7 mouse cellular contexts compared by ENCODE assay signal in genomic region chr14:55671833-55672740, GRCm38 (mm10). TPM values are rescaled to one million over a fixed set of nuclear protein-coding genes. Genes with fewer than 3 reads are reported as not detected.
DNase-seq lines count a peak whose midpoint lies in the region; ATAC-seq lines count a peak whose summit lies in the region.

Gene Gmpr2 (plus strand): TSS chr14:55671941.
Gene Nedd8 (minus strand): TSS chr14:55672124.

- intact Hi-C loops in gastrocnemius, postnatal 36 days (cut with DNase I) = no loop called here
- intact Hi-C loops in left cerebral cortex, postnatal 25 days (cut with DNase I) = loop anchor here (10.0 kb wide), 1 partner anchor 223 kb away; no protein-coding TSS in a partner anchor

- H3K9me3 ChIP-seq in intestine, embryonic 15.5 days = no peaks in the 10 kb centered on the region
- H3K9me3 ChIP-seq in midbrain, embryonic 10.5 days (replicated peaks) = no peaks in the 10 kb centered on the region

- peaks cover 15% of the 10 kb centered on the region for H3K36me3 ChIP-seq in intestine, embryonic 15.5 days
- H3K36me3 ChIP-seq in midbrain, embryonic 10.5 days = peaks cover 39% of the 10 kb centered on the region

- H3K27ac ChIP-seq in intestine, embryonic 15.5 days = peak within 1 kb of the TSS; percentile 75
- peak within 1 kb of the TSS; percentile 96 for H3K27ac ChIP-seq in midbrain, embryonic 10.5 days (replicated peaks)

- ATAC-seq in intestine, embryonic 15.5 days = peak; percentile 99

- H3K4me1 ChIP-seq in intestine, embryonic 15.5 days (replicated peaks) = peaks cover 17% of the 10 kb centered on the region; the same call in 1 of the 2 replicates
- H3K4me1 ChIP-seq in midbrain, embryonic 10.5 days = peaks cover 28% of the 10 kb centered on the region

- DNase-seq in adrenal gland, adult 2 months = peak; percentile 94
- peak; percentile 85 for DNase-seq in embryo, embryonic 11.5 days (ENCODE audit: low read depth, low spot score)
- DNase-seq in gastrocnemius, postnatal 36 days = peak; percentile 81 to 92
- DNase-seq in left cerebral cortex, postnatal 25 days (ENCODE audit: low spot score in 2 of 2) = peak; percentile 96 to 99
- DNase-seq in midbrain, embryonic 10.5 days (ENCODE audit: low spot score) = peak; percentile 92
- peak; percentile 76 for DNase-seq in right cerebral cortex, postnatal 4 days

- H3K27me3 ChIP-seq in intestine, embryonic 15.5 days (replicated peaks) = no peaks in the 10 kb centered on the region
- no peaks in the 10 kb centered on the region for H3K27me3 ChIP-seq in midbrain, embryonic 10.5 days (ENCODE audit: low read depth, poor library complexity, severe bottlenecking)

- WGBS in intestine, embryonic 15.5 days = under 1% methylated on average over 38 of the region's 38 CpGs
- WGBS in midbrain, embryonic 10.5 days = under 1% methylated on average over 38 of the region's 38 CpGs

- H3K9ac ChIP-seq in intestine, embryonic 15.5 days = peak within 1 kb of the TSS; percentile 73

- peak within 1 kb of the TSS; percentile 65 for H3K4me3 ChIP-seq in intestine, embryonic 15.5 days (replicated peaks)
- H3K4me3 ChIP-seq in midbrain, embryonic 10.5 days = peak within 1 kb of the TSS; percentile 82

- H3K4me2 ChIP-seq in intestine, embryonic 15.5 days (replicated peaks) = peak within 1 kb of the TSS; percentile 72

RNA-seq across cellular contexts. Expression of gene Gmpr2, which starts in this region (rescaled TPM):
- total RNA-seq in adrenal gland, adult 2 months (2021) = 10 to 100 TPM; 23.1 to 28.5 TPM
- polyA plus RNA-seq in adrenal gland, adult 2 months (2012; rRNA removed) = 10.0 and 12.4 TPM in 2 replicates
- total RNA-seq in gastrocnemius, postnatal 36 days (2021) = 1 to 10 TPM; 1.9 to 2.6 TPM
- 58.6 and 58.7 TPM in 2 replicates for polyA plus RNA-seq in intestine, embryonic 15.5 days (2015; fragmentation: Nextera tagmentation; extraction: Ambion mirVana)
- 10 to 100 TPM; 22.1 to 24.8 TPM for total RNA-seq in left cerebral cortex, postnatal 25 days (2021)
- 63.5 and 65.0 TPM in 2 replicates for polyA plus RNA-seq in midbrain, embryonic 10.5 days (2016; fragmentation: Nextera tagmentation; extraction: Ambion mirVana)

RNA-seq across cellular contexts. Expression of gene Nedd8, which starts in this region (rescaled TPM):
- total RNA-seq in adrenal gland, adult 2 months (2021) = 100 to 1,000 TPM; 352 to 392 TPM
- 214 and 281 TPM in 2 replicates for polyA plus RNA-seq in adrenal gland, adult 2 months (2012; rRNA removed)
- total RNA-seq in gastrocnemius, postnatal 36 days (2021) = 100 to 1,000 TPM; 174 to 184 TPM
- 510 and 527 TPM in 2 replicates for polyA plus RNA-seq in intestine, embryonic 15.5 days (2015; fragmentation: Nextera tagmentation; extraction: Ambion mirVana)
- 100 to 1,000 TPM; 325 to 348 TPM for total RNA-seq in left cerebral cortex, postnatal 25 days (2021)
- 610 and 632 TPM in 2 replicates for polyA plus RNA-seq in midbrain, embryonic 10.5 days (2016; fragmentation: Nextera tagmentation; extraction: Ambion mirVana)

Comparison
In these comparisons a context has a peak if more than half of its experiments do, and no peak if none do; other contexts are left out.
1. Peak in every context shown above with its lines: DNase-seq, ATAC-seq, H3K4me3 ChIP-seq and H3K27ac ChIP-seq.
2. RNA of gene Gmpr2 (total RNA-seq): 23.1 to 28.5 TPM in adrenal gland, adult 2 months and 22.1 to 24.8 TPM in left cerebral cortex, postnatal 25 days; 1.9 to 2.6 TPM in gastrocnemius, postnatal 36 days; every median in the first group is over 4 times any median in the second.